Mouse (Mus musculus) CD8-positive naive resting alpha-beta T cell, adult 57 days (primary cell): ENCODE measurements around the gene Ereg. TPM values are rescaled to one million over a fixed set of nuclear protein-coding genes. Genes with fewer than 3 reads are reported as not detected.

ENCODE experiments used
- total RNA-seq: library from RNA; stranded (reverse); gene quantifications from one replicate; pipeline ENCODE4 v1.2.4, GENCODE M21; 2023

Ereg gene
- total RNA-seq = not detected

DNA sequence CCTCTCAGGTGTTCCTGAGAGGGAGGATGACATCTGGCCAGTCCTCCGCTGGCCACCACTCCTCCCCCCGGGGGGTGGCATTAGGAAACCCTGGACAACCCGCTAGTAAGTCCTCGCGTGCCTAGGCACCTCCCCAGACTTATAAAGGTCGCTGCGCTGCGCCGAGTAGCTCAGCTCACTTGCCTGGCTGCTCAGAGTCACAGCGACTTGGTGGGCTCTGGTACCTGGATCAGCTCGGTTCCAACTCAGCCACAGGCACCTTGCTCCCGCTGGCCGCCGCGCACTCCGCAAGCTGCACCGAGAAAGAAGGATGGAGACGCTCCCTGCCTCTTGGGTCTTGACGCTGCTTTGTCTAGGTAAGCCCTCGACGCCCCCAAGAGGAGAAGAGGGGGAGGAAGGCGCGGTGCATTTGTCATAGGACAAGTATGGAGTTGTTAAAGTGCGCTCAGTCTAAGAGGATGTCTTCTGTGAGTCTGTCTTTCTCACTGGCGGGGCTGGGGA lies at the start of gene Ereg:
Ereg (plus strand) TSS at position 173 of the 501 bp plus-strand sequence.

DNA sequence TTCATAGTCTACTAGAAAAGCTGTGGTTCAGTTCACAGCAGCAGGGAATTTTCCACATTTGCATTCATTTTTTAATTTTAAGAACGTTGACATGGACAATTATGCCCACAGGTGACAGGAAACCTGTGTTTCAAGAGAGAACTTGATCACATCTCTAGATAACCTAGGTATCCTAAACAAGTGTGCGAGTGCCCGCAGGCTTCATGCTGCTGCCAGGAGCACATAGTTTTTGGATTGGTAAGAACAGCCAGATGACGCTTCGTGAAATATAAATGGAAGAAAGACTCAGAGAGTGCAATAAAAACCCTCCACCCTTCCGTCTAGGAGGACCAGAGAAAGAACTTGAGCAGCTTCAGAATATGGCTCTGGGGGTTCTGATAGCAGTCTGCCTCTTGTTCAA lies 47.3 kb upstream of the Ereg start, which contains the start of gene Epgn:
Epgn (plus strand) TSS at position 301 of the 400 bp plus-strand sequence.

DNA sequence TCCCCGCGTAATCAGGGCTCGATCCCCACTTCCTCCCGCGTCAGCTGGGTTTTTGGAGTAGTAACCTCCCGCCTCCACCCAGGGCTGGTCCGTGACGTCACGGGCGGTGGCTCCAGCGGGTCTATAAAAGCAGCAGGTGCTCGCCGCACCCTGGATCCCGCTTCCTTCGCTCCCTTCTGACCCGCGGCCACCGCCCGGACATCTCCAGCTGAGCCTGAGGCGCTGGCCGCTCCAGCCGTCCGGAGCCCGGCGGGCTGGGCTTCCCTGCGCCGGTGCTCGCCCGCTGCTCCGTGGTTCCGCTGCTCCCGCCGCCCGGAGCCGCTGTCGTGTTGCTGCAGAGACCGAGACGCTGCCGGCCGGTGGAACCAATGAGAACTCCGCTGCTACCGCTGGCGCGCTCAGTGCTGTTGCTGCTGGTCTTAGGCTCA lies 65.0 kb downstream of the Ereg start, which contains the start of gene Areg:
Areg (plus strand) TSS at position 154 of the 428 bp plus-strand sequence.

Other genes starting within 250 kb of the Ereg start
- gene Cxcl1, start 183.4 kb upstream of the Ereg start, total RNA-seq = not detected
- 4.7 TPM for gene Cxcl2, start 170.8 kb upstream of the Ereg start, total RNA-seq
- gene Mthfd2l, start 143.5 kb upstream of the Ereg start, total RNA-seq = 3.9 TPM
- gene Epgn, start 47.2 kb upstream of the Ereg start, total RNA-seq = not detected
- gene Areg, start 65.0 kb downstream of the Ereg start, total RNA-seq = 0.43 TPM